Mouse (Mus musculus) forebrain, postnatal 0 days (tissue): ENCODE data around the gene Tpcn1. TPM values are rescaled to one million over a fixed set of nuclear protein-coding genes. Genes with fewer than 3 reads are reported as not detected.

Source experiments
- ATAC-seq: fragments of 200-750 bp; cut with Nextera tagmentation; 2 replicates; pipeline ENCODE4 v1.8.0; 2017; ENCODE audit warnings: mild to moderate bottlenecking, moderate library complexity
- DNase-seq: peaks from one replicate; pipeline ENCODE4 v3.0.0-alpha.2; 2015
- H3K27ac ChIP-seq: fragments of 300-500 bp; sonication (generic); 2 replicates; pipeline ENCODE4 v1.5.1; 2014; ENCODE audit warnings: low read depth, mild to moderate bottlenecking, antibody characterized with exemption, low read length, moderate library complexity, mixed read lengths
- H3K27me3 ChIP-seq: fragments of 300-500 bp; sonication (generic); 2 replicates; pipeline ENCODE4 v1.6.1; 2014; ENCODE audit warnings: mild to moderate bottlenecking, low read length, mixed read lengths; ENCODE audit not compliant: insufficient read depth
- H3K36me3 ChIP-seq: fragments of 300-500 bp; sonication (generic); 2 replicates; pipeline ENCODE4 v1.6.1; 2014; ENCODE audit warnings: mild to moderate bottlenecking, moderate library complexity; ENCODE audit not compliant: insufficient read depth
- H3K4me1 ChIP-seq: fragments of 300-500 bp; sonication (generic); 2 replicates; pipeline ENCODE4 v1.6.1; 2014; ENCODE audit warnings: antibody characterized with exemption; ENCODE audit not compliant: insufficient read depth
- H3K4me2 ChIP-seq: fragments of 300-500 bp; sonication (generic); 2 replicates; pipeline ENCODE4 v1.6.1; 2014; ENCODE audit warnings: low read depth, mild to moderate bottlenecking, moderate library complexity
- H3K4me3 ChIP-seq: fragments of 300-500 bp; sonication (generic); 2 replicates; pipeline ENCODE4 v1.5.1; 2014; ENCODE audit warnings: low read depth, low read length, mixed read lengths
- H3K9ac ChIP-seq: fragments of 300-500 bp; sonication (generic); 2 replicates; pipeline ENCODE4 v1.6.1; 2014; ENCODE audit warnings: mild to moderate bottlenecking
- H3K9me3 ChIP-seq: fragments of 300-500 bp; sonication (generic); 2 replicates; pipeline ENCODE4 v1.6.1; 2016; ENCODE audit warnings: low read length
- CTCF ChIP-seq: sonication (generic); IDR thresholded peaks from 2 replicates; pipeline ENCODE4 v1.5.1; 2016; ENCODE audit warnings: antibody characterized with exemption, control low read depth, low read depth
- WGBS: fragments of 180-500 bp; shearing (Covaris S2); extraction: QIAGEN DNeasy Blood & Tissue Kit; methylation state at CpG from one replicate; pipeline ENCODE4 v1.1.7; 2014; 5-methylcytosine and 5-hydroxymethylcytosine counted together
- polyA plus RNA-seq: library from polyadenylated mRNA; unstranded; fragments of >200 nt; fragmentation: Nextera tagmentation; extraction: Ambion mirVana; gene quantifications from 2 replicates; pipeline ENCODE4 v1.2.1, GENCODE M21; 2015
- total RNA-seq: library from RNA; depleted of rRNA; stranded (reverse); fragments of >200 nt; gene quantifications from 2 replicates; pipeline ENCODE4 v1.2.3, GENCODE M21; 2014; rRNA removed

Tpcn1 gene
- 10.0 and 14.3 TPM in 2 replicates for total RNA-seq
- polyA plus RNA-seq = 7.9 and 11.1 TPM in 2 replicates

DNA sequence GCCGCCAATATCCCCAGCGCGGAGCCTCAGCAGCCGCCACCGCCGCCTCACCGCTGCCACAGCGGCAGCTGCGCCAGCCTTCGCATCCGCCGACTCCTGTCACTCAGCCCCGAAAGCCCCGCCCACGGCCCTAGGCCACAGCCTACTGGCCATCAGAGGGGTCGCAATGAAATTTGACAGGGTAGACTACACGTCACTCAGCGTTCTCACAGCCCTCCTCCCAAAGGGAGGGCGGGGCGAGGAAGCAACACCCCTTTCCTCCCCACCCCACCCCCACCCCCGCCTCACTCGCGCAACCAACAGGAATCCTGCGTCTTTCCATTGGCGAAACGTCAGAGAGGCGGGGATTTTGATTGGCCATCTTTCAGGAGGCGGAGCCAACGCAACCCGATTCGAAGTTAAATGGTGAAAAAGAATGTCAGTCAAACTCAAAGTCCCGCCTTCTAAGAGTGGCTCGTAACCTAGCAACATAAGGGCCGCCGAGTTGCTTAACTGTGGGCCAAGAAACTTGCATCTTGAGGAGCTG, at the start of gene Tpcn1, which contains the start of gene Iqcd:
TSS of gene Tpcn1 (minus strand) at position 105 of the 526 bp plus-strand sequence.
TSS of gene Iqcd (plus strand) at position 448 of the 526 bp plus-strand sequence.
- ATAC-seq = peak; percentile 99

DNA sequence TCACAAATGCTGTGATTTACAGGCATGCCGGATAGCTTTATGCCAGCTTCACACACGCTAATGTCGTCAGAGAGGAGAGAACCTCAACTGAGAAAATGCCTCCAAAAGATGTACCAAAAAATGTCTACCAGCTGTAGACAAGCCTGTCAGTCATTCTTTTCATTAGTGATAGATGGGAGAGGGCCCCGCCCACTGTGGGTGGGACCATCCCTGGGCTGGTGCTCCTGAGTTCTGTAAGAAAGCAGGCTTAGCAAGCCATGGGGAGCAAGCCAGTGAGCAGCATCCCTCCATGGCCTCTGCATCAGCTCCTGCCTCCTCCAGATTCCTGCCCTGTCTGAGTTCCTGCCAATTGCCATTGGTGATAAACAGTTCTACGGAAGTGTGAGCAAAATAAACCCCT, 47.2 kb upstream of the Tpcn1 start:
- no peaks in the 10 kb centered on the region for H3K9me3 ChIP-seq
- DNase-seq = no peak
- no peak overlapping the region for H3K4me3 ChIP-seq
- TF ChIP-seq CTCF = no peak
- H3K36me3 ChIP-seq = no peaks in the 10 kb centered on the region
- no peak overlapping the region for H3K4me2 ChIP-seq
- 0 out of 2 replicates have a peak, but pooled peaks have one; percentile 25 for ATAC-seq
- H3K27me3 ChIP-seq = no peaks in the 10 kb centered on the region
- WGBS = 78% methylated on average over 5 of the region's 5 CpGs
- no peak overlapping the region for H3K9ac ChIP-seq
- H3K4me1 ChIP-seq = no peaks in the 10 kb centered on the region
- 0 out of 2 replicates have a peak overlapping the region, but pooled peaks have one; percentile 35 for H3K27ac ChIP-seq

More for the DNA sequence above, at the start of gene Tpcn1, which contains the start of gene Iqcd:
- Histone ChIP-seq H3K9ac (peak within 1 kb of the TSS; percentile 67), H3K27ac (peak within 1 kb of the TSS; percentile 80), H3K4me3 (peak within 1 kb of the TSS; percentile 71), H3K9me3 (no peaks in the 10 kb centered on the region), H3K36me3 (peaks cover 4% of the 10 kb centered on the region; the same call in 1 of the 2 replicates), H3K27me3 (no peaks in the 10 kb centered on the region), H3K4me2 (peak within 1 kb of the TSS; percentile 93), H3K4me1 (peaks cover 15% of the 10 kb centered on the region)
- peak; percentile 99 for DNase-seq
- WGBS = under 1% methylated on average over 35 of the region's 35 CpGs
- peak; percentile 38 for TF ChIP-seq CTCF

DNA sequence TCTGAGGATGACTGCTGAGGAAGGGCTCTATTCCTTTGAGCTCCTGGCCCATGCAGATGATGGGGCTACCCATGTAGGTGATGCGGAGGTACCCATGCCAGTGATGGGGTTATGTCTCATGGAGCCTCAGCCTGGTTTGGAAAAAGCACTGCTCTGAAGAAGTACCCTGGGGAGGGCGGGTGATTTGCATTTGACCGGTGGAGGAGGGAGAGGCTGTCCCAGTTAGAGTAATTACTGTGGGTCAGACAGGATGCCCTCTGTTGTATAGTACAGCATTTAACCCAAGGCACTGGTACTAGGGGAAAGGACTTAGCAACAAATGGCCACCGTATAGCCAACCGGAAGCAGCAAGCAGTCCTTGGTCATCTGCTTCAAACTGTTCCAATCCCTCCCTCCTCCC, 46.4 kb upstream of the Tpcn1 start:
- WGBS = 56% methylated on average over 5 of the region's 5 CpGs
- no peaks in the 10 kb centered on the region for H3K9me3 ChIP-seq

DNA sequence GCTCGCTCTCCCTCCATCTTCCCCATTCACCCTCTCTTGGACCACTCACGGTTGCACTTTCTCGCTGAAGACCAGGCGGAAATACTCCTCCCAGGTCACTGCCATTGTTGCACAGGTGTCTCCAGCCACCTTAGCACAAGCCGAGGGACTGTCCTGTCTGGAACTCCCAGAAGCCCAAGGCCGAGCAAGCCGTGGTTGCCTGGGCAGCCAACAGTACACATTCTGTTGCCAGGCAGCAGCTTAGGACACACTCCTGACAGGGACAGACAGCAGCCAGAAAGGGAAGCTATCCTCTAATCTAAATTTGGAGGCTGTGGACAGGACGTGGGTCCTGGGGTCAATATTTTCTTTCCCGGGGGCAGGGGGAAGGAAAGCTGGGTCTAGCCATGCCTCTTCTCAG, 45.7 kb upstream of the Tpcn1 start, which contains the start of gene Cfap73:
TSS of gene Cfap73 (minus strand) at position 105 of the 400 bp plus-strand sequence.
- no peak within 1 kb of the TSS for H3K4me2 ChIP-seq
- 60% methylated on average over 9 of the region's 9 CpGs for WGBS
- H3K27me3 ChIP-seq = no peaks in the 10 kb centered on the region
- ATAC-seq (no peak), DNase-seq (no peak)
- no peaks in the 10 kb centered on the region for H3K9me3 ChIP-seq
- no peak within 1 kb of the TSS for H3K4me3 ChIP-seq
- H3K4me1 ChIP-seq = no peaks in the 10 kb centered on the region
- H3K27ac ChIP-seq = no peak within 1 kb of the TSS
- no peaks in the 10 kb centered on the region for H3K36me3 ChIP-seq
- TF ChIP-seq CTCF = no peak
- no peak within 1 kb of the TSS for H3K9ac ChIP-seq

More for the DNA sequence above, 46.4 kb upstream of the Tpcn1 start:
- Histone ChIP-seq H3K4me1 (no peaks in the 10 kb centered on the region), H3K9ac (no peak overlapping the region), H3K4me3 (no peak overlapping the region), H3K4me2 (no peak overlapping the region), H3K36me3 (no peaks in the 10 kb centered on the region), H3K27me3 (no peaks in the 10 kb centered on the region), H3K27ac (no peak overlapping the region)
- ATAC-seq (no peak), DNase-seq (no peak)
- TF ChIP-seq CTCF = no peak

DNA sequence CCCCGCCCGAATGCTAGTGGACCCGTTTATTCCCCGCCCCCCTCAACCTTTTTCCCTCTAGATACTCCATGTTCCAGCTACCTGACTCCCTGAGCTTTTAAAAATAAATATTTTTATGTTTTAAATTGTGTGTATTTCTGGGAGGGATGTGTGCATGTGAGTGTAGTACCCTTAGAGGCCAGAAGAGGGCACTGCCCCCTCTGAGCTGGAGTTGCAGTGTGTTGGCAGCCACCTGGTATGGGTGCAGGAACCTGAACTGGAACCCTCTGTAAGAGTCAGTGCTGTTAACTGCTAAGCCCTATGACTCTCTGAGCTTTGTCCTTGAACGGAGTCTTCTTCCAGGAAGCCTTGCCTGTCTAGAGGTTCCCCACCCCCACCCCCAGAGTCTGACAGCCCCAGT, 43.4 kb upstream of the Tpcn1 start:
- H3K36me3 ChIP-seq = peaks cover 13% of the 10 kb centered on the region
- H3K4me1 ChIP-seq = no peaks in the 10 kb centered on the region
- H3K27ac ChIP-seq = no peak overlapping the region
- no peak overlapping the region for H3K9ac ChIP-seq
- DNase-seq = no peak
- no peaks in the 10 kb centered on the region for H3K9me3 ChIP-seq
- no peak for ATAC-seq
- no peak overlapping the region for H3K4me2 ChIP-seq
- peak; percentile 35; the same call in 1 of the 2 replicates for TF ChIP-seq CTCF
- H3K27me3 ChIP-seq = no peaks in the 10 kb centered on the region
- H3K4me3 ChIP-seq = no peak overlapping the region
- WGBS = 86% methylated on average over 5 of the region's 5 CpGs

DNA sequence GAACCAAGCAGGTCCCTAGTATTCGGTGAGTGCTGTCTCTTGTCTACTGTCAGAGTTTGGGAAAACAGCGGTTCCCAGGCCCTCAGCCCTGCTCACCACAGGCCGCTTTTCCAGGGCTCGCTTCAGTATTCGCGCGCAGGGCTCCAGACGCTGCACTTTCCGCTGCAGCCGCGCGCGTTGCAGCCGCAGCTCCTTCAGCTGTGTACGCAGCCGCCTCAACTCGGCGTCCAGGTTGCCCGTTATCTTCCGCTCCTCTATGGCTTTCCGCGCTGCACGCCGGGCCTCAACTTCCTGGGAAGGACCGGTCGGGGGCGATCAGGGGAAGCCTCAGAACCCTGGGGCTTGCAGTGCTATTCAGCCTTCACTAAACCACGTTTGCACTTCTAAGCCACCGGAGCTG, 42.7 kb upstream of the Tpcn1 start:
- WGBS = 6% methylated on average over 29 of the region's 29 CpGs
- no peaks in the 10 kb centered on the region for H3K9me3 ChIP-seq
- DNase-seq = no peak
- no peak for TF ChIP-seq CTCF
- H3K9ac ChIP-seq = no peak overlapping the region
- H3K36me3 ChIP-seq = peaks cover 20% of the 10 kb centered on the region
- 0 out of 2 replicates have a peak, but pooled peaks have one; percentile 26 for ATAC-seq
- H3K27ac ChIP-seq = no peak overlapping the region
- H3K4me2 ChIP-seq = peak overlapping the region; percentile 30; the same call in 1 of the 2 replicates
- no peaks in the 10 kb centered on the region for H3K27me3 ChIP-seq
- H3K4me3 ChIP-seq = no peak overlapping the region
- H3K4me1 ChIP-seq = no peaks in the 10 kb centered on the region

DNA sequence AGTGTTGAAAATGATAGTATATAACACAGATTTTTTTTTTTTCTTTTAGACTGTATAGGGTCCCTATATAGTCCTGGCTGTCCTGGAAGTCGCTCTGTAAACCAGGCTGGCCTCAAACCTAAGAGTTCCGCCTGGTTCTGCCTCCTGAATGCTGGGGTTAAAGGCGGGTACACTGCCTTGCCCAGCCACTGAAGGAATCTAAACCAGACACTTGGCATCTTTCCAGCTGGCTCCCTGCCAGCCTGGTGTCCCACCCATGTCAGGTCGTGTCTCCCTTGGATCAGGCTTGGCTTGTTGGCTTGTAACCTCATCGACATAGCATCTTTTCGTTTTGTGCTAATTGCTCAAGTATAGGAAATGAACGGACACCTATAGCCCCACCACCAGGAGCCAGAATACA, 40.2 kb upstream of the Tpcn1 start:
- 44% methylated on average over 7 of the region's 7 CpGs for WGBS
- H3K9ac ChIP-seq = no peak overlapping the region
- no peaks in the 10 kb centered on the region for H3K4me1 ChIP-seq
- no peak overlapping the region for H3K27ac ChIP-seq
- no peak overlapping the region for H3K4me3 ChIP-seq
- no peaks in the 10 kb centered on the region for H3K9me3 ChIP-seq
- ATAC-seq (no peak), DNase-seq (no peak)
- H3K27me3 ChIP-seq = no peaks in the 10 kb centered on the region
- peaks cover 40% of the 10 kb centered on the region for H3K36me3 ChIP-seq
- no peak overlapping the region for H3K4me2 ChIP-seq
- no peak for TF ChIP-seq CTCF
